Mouse (Mus musculus): Measurements from ENCODE around the gene Spaca7.
A peak's percentile ranks its signal among the peaks of the same experiment; 100 is the strongest.
"Not testable (repeated sequence)": the region's sequence is repeated elsewhere in the genome, so short reads cannot be mapped to it uniquely, and the experiment has no call there.

Spaca7 gene

GRCm38 (mm10) chr8:12609752-12610449, 37.1 kb downstream of the Spaca7 start:
- DNase-seq (ENCODE audit: low spot score), result no peak

DNA sequence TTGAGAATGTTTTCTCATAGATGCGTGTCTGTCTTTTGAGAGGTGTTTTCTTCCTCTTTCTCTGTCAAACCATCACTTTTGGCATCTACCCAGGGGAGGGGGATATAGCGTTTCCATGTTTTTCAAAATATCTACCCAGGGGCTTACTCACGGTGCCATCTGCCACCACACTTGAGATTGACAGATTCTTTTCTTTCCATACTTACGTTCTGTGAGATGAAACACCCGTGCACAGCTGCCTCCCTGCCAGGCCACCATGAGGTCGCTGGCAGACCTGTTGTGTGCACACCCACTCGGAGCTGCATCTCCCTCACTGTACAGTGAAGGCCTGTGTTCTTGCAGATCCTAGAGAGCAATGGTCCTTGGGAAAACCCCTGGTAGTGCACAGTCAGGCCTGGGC, 40.4 kb downstream of the Spaca7 start:
- no peak for DNase-seq (ENCODE audit: low spot score)

- DNase-seq (ENCODE audit: low spot score), result not testable (repeated sequence)
These were observed 44.5 kb downstream of the Spaca7 start for GRCm38 (mm10) chr8:12617369-12617768.

DNA sequence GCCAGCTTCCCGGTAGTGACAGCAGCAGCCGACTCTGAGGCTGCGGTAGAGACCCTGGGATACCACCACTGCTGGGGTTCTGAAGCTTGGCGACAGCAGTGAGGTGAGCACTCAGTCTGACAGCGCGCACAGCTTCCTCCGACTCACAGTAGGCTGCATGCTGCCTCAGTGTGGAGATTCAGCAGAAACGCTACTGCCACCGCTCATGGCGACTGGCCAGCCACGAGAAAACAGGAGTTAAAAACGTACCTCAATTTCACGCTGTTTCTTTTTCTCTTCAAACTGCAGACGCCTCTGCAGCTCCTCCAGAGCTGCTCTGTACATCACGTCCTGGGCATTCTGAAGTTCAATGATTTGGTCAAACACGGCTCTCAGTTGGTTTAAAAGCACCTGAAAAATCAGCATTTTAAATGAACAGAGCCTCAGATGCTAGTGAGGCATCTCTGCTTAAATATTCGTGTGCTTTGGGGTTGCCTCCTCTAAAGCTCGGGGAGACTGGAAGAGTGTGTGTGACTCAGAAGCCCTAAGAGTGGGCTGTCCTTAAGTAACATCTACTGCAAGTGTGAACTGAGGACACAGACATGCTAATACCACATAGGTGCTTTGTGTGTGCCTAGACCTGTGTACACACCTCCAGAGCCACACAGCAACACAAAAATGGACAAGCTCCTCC, 48.9 kb downstream of the Spaca7 start:
- no peak for DNase-seq (ENCODE audit: low spot score)

- DNase-seq (ENCODE audit: low spot score), result no peak
These were observed 53.1 kb downstream of the Spaca7 start for GRCm38 (mm10) chr8:12625890-12626289.

GRCm38 (mm10) chr8:12629079-12629478, 56.2 kb downstream of the Spaca7 start:
- DNase-seq (ENCODE audit: low spot score), result peak; percentile 21

DNA sequence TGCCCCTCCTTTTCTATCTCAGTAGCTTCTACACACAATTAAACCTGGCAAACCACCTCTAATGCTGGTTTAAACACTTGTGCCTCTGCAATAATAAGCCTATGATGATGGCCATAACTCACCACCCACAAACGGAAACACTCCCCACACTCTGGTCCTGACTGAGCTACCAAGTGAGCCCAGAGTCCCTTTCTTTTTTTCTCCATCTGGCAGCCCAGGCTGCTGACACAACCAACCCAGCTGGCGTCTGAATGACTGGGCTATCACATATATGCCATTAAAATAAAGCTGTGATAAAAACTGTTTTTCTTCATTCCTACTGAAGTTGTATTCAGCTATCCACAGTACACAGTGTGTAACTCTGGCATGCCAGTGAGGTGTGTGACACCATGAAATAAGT, 62.5 kb downstream of the Spaca7 start:
- no peak for DNase-seq (ENCODE audit: low spot score)

DNA sequence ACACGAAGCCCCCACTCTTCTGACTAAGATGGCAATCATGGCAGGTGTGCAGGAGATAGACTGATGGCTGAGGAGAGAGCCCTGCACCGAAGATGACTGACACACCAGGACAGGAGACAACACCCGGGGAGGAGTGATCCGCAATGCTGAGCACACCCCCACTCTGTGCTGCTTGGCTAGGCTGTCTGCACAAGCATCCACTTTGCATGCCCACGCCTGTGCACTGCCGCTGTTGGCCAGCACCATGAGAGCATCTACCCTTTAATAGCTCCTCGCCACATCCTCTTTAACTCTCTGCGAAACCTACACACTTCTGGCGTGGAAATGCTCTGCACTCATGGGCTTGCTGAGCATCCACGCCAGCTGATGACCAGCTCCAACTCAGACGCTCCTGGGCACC, 65.6 kb downstream of the Spaca7 start:
- no peak for DNase-seq (ENCODE audit: low spot score)

DNA sequence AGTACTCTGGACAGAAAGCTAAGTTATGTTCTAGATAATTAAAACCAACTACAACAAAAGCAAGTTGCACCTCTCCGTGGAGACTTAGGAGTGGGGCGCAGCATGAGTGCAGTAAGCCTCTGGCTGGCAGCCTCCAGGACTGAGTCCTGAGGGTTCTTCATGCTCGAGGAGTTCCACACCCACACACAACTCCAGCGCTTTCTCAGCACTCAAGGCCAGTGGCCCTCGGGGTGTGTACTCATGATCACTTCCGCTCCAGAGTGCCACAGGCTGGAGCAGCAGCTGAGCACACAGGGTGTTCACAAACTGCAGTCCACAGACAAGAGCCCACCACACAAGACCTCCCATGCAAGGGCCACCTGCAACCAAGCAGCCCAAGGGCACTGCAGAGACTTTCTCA, 68.7 kb downstream of the Spaca7 start:
- no peak for DNase-seq (ENCODE audit: low spot score)

GRCm38 (mm10) chr8:12644341-12644740, 71.5 kb downstream of the Spaca7 start:
- no peak for DNase-seq (ENCODE audit: low spot score)

DNA sequence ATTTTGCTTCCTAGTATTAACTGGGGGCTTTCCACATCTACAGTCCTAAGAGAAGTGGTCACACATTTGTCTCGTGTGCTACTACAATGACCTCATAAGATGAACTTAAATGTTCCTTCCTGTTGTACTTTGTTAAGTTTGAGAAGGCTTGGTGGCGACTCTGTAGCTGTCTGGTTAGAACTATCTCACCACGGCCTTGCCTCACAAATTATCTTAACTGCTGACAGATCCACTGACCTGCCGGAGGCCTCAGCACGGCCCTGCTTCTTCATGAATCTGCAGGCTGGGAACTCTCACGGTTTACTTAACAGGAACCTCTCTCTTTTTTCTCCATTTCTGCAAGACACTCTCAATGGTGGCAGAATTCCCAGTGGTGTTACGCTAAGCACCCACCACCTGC, 72.1 kb downstream of the Spaca7 start:
- no peak for DNase-seq (ENCODE audit: low spot score)

DNA sequence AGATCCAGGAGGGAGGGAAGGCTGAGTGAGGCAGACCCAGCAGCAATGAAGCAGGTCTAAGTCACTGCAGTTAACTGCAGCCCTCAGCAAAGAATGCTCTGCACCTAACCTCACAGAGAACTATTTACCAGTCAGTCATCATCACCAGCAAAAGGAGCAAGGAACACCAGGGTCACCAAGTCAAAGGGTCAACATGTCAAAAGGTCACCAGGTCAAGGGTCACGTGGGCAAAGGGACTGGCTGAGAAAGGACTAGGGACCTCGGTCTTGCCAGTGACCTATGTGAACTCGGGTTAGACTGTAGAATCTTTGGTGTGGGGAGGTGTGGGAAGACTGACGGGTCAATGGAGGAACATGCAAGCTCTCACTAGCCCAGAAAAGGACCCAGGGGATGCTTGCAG, 73.7 kb downstream of the Spaca7 start:
- no peak for DNase-seq (ENCODE audit: low spot score)

GRCm38 (mm10) chr8:12648951-12649350, 76.1 kb downstream of the Spaca7 start:
- no peak for DNase-seq (ENCODE audit: low spot score)
